Comparison of ENCODE assay signal across 10 mouse cellular contexts in genomic region chr7:132287340-132287664, GRCm38 (mm10). TPM values are rescaled to one million over a fixed set of nuclear protein-coding genes. Genes with fewer than 3 reads are reported as not detected.
A peak's percentile ranks its signal among the peaks of the same experiment; 100 is the strongest.
DNase-seq lines count a peak whose midpoint lies in the region; ATAC-seq lines count a peak whose summit lies in the region.
"Had no signal": no experiment of that assay in that cellular context is flagged by ENCODE, and none has a peak within 500 bp of the region (broad histone marks: within the 10 kb centered on the region; RNA-seq: fewer than 3 reads in every experiment).

No protein-coding gene starts in this region.

- H3K4me1 ChIP-seq in heart, embryonic 16.5 days (ENCODE audit: control insufficient read depth, insufficient read depth, low read length) = peaks cover 31% of the 10 kb centered on the region
- peaks cover 26% of the 10 kb centered on the region for H3K4me1 ChIP-seq in neural tube, embryonic 11.5 days (ENCODE audit: control insufficient read depth, insufficient read depth, low read length)
- peaks cover 63% of the 10 kb centered on the region for H3K4me1 ChIP-seq in hindbrain, embryonic 13.5 days (replicated peaks)
- peaks cover 53% of the 10 kb centered on the region for H3K4me1 ChIP-seq in neural tube, embryonic 15.5 days

- 83% methylated on average over 3 of the region's 3 CpGs for WGBS in heart, embryonic 16.5 days
- 75% methylated on average over 3 of the region's 3 CpGs for WGBS in neural tube, embryonic 11.5 days
- 72% methylated on average over 3 of the region's 3 CpGs for WGBS in hindbrain, embryonic 13.5 days
- 80% methylated on average over 3 of the region's 3 CpGs for WGBS in neural tube, embryonic 15.5 days

- H3K4me3 ChIP-seq in heart, embryonic 16.5 days (ENCODE audit: low read length) = no peak overlapping the region
- no peak overlapping the region for H3K4me3 ChIP-seq in neural tube, embryonic 11.5 days (ENCODE audit: low read depth, low read length)
- no peak overlapping the region for H3K4me3 ChIP-seq in hindbrain, embryonic 13.5 days
- H3K4me3 ChIP-seq in neural tube, embryonic 15.5 days (replicated peaks) = no peak overlapping the region

- DNase-seq in heart, postnatal 4 days = no peak
- no peak for DNase-seq in neural tube, embryonic 11.5 days (ENCODE audit: low spot score)
- no peak for DNase-seq in neural tube, embryonic 10.5 days (ENCODE audit: extremely low spot score, low spot score)
- DNase-seq in adrenal gland, adult 18-20 months (ENCODE audit: low spot score in 2 of 2) = no peak
- no peak for DNase-seq in left cerebral cortex, postnatal 14 days (ENCODE audit: low spot score in 2 of 2)
- DNase-seq: cerebellum, adult 11-12 months; kidney, adult 9 months had no signal

- ATAC-seq in heart, embryonic 16.5 days (replicated peaks; ENCODE audit: extremely low read depth, insufficient read depth, low FRiP score) = no peak
- no peak for ATAC-seq in neural tube, embryonic 11.5 days (ENCODE audit: insufficient read depth, low FRiP score, low TSS enrichment)
- ATAC-seq in hindbrain, embryonic 13.5 days (ENCODE audit: low FRiP score) = no peak
- ATAC-seq in neural tube, embryonic 15.5 days (ENCODE audit: low FRiP score) = no peak

- peak overlapping the region; percentile 47 for H3K27ac ChIP-seq in heart, embryonic 16.5 days (ENCODE audit: low read length)
- 0 out of 2 replicates have a peak overlapping the region, but pooled peaks have one; percentile 20 for H3K27ac ChIP-seq in neural tube, embryonic 11.5 days (ENCODE audit: low read depth, low read length)
- H3K27ac ChIP-seq in hindbrain, embryonic 13.5 days = peak overlapping the region; percentile 55
- H3K27ac ChIP-seq in neural tube, embryonic 15.5 days (replicated peaks) = 0 out of 2 replicates have a peak overlapping the region, but pooled peaks have one; percentile 13

- intact Hi-C loops in left cerebral cortex, postnatal 14 days (cut with DNase I) = no loop called here

- no peaks in the 10 kb centered on the region for H3K36me3 ChIP-seq in heart, embryonic 16.5 days (ENCODE audit: control insufficient read depth, insufficient read depth)
- no peaks in the 10 kb centered on the region for H3K36me3 ChIP-seq in neural tube, embryonic 11.5 days (ENCODE audit: control insufficient read depth, insufficient read depth, low read length)
- no peaks in the 10 kb centered on the region for H3K36me3 ChIP-seq in hindbrain, embryonic 13.5 days
- H3K36me3 ChIP-seq in neural tube, embryonic 15.5 days = no peaks in the 10 kb centered on the region

- H3K9me3 ChIP-seq in heart, embryonic 16.5 days (replicated peaks; ENCODE audit: control insufficient read depth, low read length) = no peaks in the 10 kb centered on the region
- no peaks in the 10 kb centered on the region for H3K9me3 ChIP-seq in neural tube, embryonic 11.5 days (ENCODE audit: control insufficient read depth, low read length)
- H3K9me3 ChIP-seq in hindbrain, embryonic 13.5 days = no peaks in the 10 kb centered on the region
- H3K9me3 ChIP-seq in neural tube, embryonic 15.5 days (replicated peaks) = no peaks in the 10 kb centered on the region

- peak overlapping the region; percentile 22; the same call in 1 of the 2 replicates for H3K9ac ChIP-seq in heart, embryonic 16.5 days (ENCODE audit: low read length)
- H3K9ac ChIP-seq in neural tube, embryonic 11.5 days (ENCODE audit: low read length) = no peak overlapping the region
- H3K9ac ChIP-seq in hindbrain, embryonic 13.5 days = no peak overlapping the region
- H3K9ac ChIP-seq in neural tube, embryonic 15.5 days (replicated peaks) = no peak overlapping the region

- H3K27me3 ChIP-seq in heart, embryonic 16.5 days (ENCODE audit: control insufficient read depth, insufficient read depth, low read length) = no peaks in the 10 kb centered on the region
- H3K27me3 ChIP-seq in neural tube, embryonic 11.5 days (ENCODE audit: control insufficient read depth, insufficient read depth, low read length) = no peaks in the 10 kb centered on the region
- no peaks in the 10 kb centered on the region for H3K27me3 ChIP-seq in hindbrain, embryonic 13.5 days
- no peaks in the 10 kb centered on the region for H3K27me3 ChIP-seq in neural tube, embryonic 15.5 days (replicated peaks)

- H3K4me2 ChIP-seq in heart, embryonic 16.5 days (ENCODE audit: low read depth, low read length) = no peak overlapping the region
- H3K4me2 ChIP-seq in neural tube, embryonic 11.5 days (ENCODE audit: low read depth) = no peak overlapping the region
- H3K4me2 ChIP-seq in hindbrain, embryonic 13.5 days = no peak overlapping the region
- H3K4me2 ChIP-seq in neural tube, embryonic 15.5 days = no peak overlapping the region

RNA-seq across cellular contexts. Expression of gene Chst15, which starts 29.7 kb away (rescaled TPM):
- polyA plus RNA-seq in heart, embryonic 16.5 days (2015; fragmentation: Nextera tagmentation; extraction: Ambion mirVana) = 6.2 and 7.2 TPM in 2 replicates
- total RNA-seq in heart, postnatal 4 days (2021) = 10 to 100 TPM; 12.5 to 12.7 TPM
- 29.8 and 31.3 TPM in 2 replicates for polyA plus RNA-seq in neural tube, embryonic 11.5 days (2014; fragmentation: Nextera tagmentation; extraction: Ambion mirVana)
- 22.2 and 24.4 TPM in 2 replicates for polyA plus RNA-seq in hindbrain, embryonic 13.5 days (2015; fragmentation: Nextera tagmentation; extraction: Ambion mirVana)
- 17.1 and 19.7 TPM in 2 replicates for polyA plus RNA-seq in neural tube, embryonic 15.5 days (2015; fragmentation: Nextera tagmentation; extraction: Ambion mirVana)
- 10 to 100 TPM; 34.1 to 43.9 TPM for total RNA-seq in adrenal gland, adult 18-20 months (2021)
- total RNA-seq in left cerebral cortex, postnatal 14 days (2021) = 10 to 100 TPM; 33.0 to 34.7 TPM
